Mouse (Mus musculus): ENCODE results near the gene Lamtor5.

DNA sequence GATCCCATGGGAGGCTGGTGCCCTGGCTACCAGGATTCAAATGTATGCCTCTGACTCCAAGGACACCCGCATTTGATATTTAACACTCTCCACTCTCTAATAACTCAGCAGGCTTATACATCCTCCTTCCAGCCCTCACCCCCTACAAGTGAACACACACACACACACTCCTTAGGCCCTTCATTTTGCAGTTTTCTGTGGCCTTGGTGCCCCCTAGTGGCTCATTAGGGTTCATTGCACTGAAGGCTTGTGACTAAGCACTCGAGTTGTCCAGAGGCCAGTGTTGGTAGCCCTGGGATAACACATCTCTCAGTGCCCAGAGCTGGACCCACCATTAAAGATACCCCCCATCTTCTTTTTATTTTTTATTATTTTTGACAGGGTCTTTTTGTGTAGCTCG, 4.8 kb upstream of the Lamtor5 start:
- TF ChIP-seq POLR2A (IDR thresholded peaks at IDR 0.05; ENCODE audit: extremely low read depth, insufficient read depth, low read length) (no peak), CTCF (IDR thresholded peaks at IDR 0.05; ENCODE audit: low read depth, low read length) (peak; percentile 78)

Measured in liver, adult 2 months (tissue).